Mouse (Mus musculus): ENCODE data around the gene Otoa.

GRCm38 (mm10) chr7:121120143-121120818 lies 38.8 kb downstream of the Otoa start:
- TF ChIP-seq CTCF (IDR thresholded peaks at IDR 0.05; ENCODE audit: low read depth) (peak; percentile 91), EP300 (IDR thresholded peaks at IDR 0.05; ENCODE audit: low read depth) (no peak)
